Mouse (Mus musculus) kidney, adult 2 months (tissue): Measurements from ENCODE around the gene Nmnat3. TPM values are rescaled to one million over a fixed set of nuclear protein-coding genes. Genes with fewer than 3 reads are reported as not detected.
A peak's percentile ranks its signal among the peaks of the same experiment; 100 is the strongest.

Experiments used
- DNase-seq: peaks from one replicate; pipeline ENCODE4 v3.0.0; 2021
- H3K27ac ChIP-seq: fragments of 200-500 bp; 2 replicates; pipeline ENCODE4 v1.5.1; 2012; ENCODE audit warnings: low read depth, low read length, control low read depth, inconsistent platforms; ENCODE audit not compliant: insufficient read depth
- H3K27me3 ChIP-seq: fragments of 200-500 bp; replicated peaks from 2 replicates; pipeline ENCODE4 v1.6.1; 2012; ENCODE audit warnings: mild to moderate bottlenecking, moderate library complexity, low read length, inconsistent platforms; ENCODE audit not compliant: control insufficient read depth, insufficient read depth
- H3K36me3 ChIP-seq: fragments of 200-500 bp; 2 replicates; pipeline ENCODE4 v1.6.1; 2012; ENCODE audit warnings: mild to moderate bottlenecking, moderate library complexity, low read length, inconsistent platforms; ENCODE audit not compliant: control insufficient read depth, insufficient read depth
- H3K4me1 ChIP-seq: fragments of 200-500 bp; 2 replicates; pipeline ENCODE4 v1.6.1; 2011; ENCODE audit warnings: low read length; ENCODE audit not compliant: control insufficient read depth, insufficient read depth
- H3K4me3 ChIP-seq: fragments of 200-500 bp; 2 replicates; pipeline ENCODE4 v1.5.1; 2011; ENCODE audit warnings: mild to moderate bottlenecking, low read depth, low read length, control low read depth; ENCODE audit not compliant: insufficient read depth
- CTCF ChIP-seq: fragments of 200-500 bp; conservative IDR thresholded peaks from 2 replicates; pipeline ENCODE4 v1.5.1; 2011; ENCODE audit warnings: low read depth, mild to moderate bottlenecking, control low read depth, low read length, moderate library complexity, mixed read lengths; ENCODE audit not compliant: insufficient read depth, insufficient read length
- POLR2A ChIP-seq: fragments of 200-500 bp; IDR thresholded peaks from one replicate; pipeline ENCODE4 v1.6.1; 2011; ENCODE audit warnings: low read depth, low read length, control low read depth
- WGBS: fragments of 180-500 bp; shearing (Covaris S2); methylation state at CpG from one replicate; pipeline ENCODE4 v1.1.7; 2018; 5-methylcytosine and 5-hydroxymethylcytosine counted together
- polyA plus RNA-seq: library from polyadenylated mRNA; depleted of rRNA; stranded (reverse); fragments of >200 nt; gene quantifications from 2 replicates; pipeline ENCODE4 v1.2.3, GENCODE M21; 2012

The Nmnat3 gene
- polyA plus RNA-seq, 1 experiment: 27.7 TPM

DNA sequence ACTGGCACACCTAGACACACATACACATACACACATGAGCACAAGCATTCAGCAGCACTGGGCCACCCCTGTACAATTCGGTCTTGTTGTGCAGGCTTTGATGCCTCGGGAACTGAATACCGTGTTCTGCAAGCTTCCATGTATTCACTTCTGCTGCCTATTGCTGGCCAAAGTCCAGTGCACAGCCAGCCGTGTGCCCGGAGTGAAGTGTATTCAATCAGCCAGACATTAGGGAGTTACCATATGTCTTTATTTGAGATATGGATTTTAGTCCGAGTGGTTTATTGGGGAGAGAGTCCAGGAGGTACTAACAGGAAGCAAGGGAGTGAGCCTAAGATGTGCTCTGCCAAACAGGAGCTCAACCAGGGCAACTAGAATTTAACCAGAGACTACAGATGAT lies 19.8 kb downstream of the Nmnat3 start:
- peak; percentile 11 for DNase-seq
- WGBS: 43% methylated on average over 6 of the region's 6 CpGs
- no peak overlapping the region for H3K4me3 ChIP-seq
- no peak for TF ChIP-seq POLR2A
- no peaks in the 10 kb centered on the region for H3K4me1 ChIP-seq
- no peak overlapping the region for H3K27ac ChIP-seq
- no peaks in the 10 kb centered on the region for H3K36me3 ChIP-seq
- H3K27me3 ChIP-seq: no peaks in the 10 kb centered on the region

DNA sequence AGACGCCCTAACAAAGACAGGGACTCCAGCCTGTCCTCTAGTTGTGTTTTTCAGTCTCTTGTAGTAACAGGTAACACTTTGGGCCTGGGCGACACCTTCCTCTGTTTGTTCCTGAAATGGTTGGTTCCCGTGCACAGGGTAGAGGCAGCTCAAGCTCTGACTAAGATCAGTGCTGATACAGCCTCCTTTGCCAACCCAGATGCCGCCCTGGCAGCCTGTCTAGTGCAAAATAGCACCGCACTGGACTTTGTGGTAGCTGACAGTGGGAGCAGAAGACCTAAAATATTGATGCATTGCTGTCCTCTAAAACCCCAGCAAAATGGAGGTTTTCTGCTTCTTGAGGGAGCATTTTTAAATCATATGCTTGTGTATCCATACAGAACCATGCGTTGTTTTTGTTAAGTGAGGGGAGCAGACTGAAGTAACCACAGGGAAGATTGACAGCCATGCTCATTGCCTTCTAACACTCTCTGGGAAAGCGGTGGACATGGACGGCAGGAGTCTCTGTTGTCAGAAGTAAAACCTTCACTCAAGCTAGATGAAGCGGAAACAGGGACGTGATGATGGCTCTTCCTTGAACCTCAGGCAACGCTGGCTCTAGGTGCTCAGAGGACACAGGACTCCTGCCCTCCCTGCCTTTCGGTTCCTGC lies 24.2 kb downstream of the Nmnat3 start:
- no peak for DNase-seq
- Histone ChIP-seq H3K27ac (no peak overlapping the region), H3K27me3 (no peaks in the 10 kb centered on the region), H3K36me3 (no peaks in the 10 kb centered on the region), H3K4me3 (no peak overlapping the region), H3K4me1 (no peaks in the 10 kb centered on the region)
- 71% methylated on average over 12 of the region's 12 CpGs for WGBS
- no peak for TF ChIP-seq CTCF
- TF ChIP-seq POLR2A: no peak

DNA sequence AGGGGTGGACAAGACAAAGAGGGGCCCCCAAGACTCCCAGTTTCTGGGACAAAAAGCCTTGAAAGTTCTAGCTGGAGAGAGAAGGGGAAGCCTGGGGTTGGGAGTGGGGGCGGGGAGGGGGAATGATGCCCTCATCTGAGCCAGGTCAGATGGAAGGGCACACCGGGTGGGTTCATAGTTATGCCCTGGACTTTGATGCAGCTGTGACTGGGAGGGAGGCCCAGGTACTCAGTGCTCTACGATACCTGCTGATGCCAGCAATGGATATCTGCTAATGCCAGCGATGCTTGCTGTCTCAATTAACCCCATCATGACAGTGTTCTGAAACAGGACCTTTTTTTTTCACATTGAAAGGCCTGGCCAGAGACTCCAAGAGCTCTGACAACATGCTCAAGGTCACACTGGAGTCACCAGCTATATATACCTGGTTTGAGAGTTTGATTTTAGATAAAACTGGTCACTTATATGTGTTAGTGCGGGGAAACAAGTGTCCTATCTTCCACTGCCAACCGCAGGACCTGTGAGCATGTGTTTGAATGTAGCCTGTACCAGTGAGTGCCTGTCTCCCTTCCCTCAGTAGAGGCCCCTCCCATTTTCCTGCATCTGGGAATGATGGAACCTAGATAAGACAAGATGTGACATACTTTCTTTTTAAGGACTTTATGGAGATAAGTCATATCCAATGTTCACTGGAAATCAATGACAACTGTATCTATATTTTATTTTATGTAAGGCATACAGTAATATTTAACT lies 25.6 kb downstream of the Nmnat3 start:
- DNase-seq: peak; percentile 33
- Histone ChIP-seq H3K27ac (no peak overlapping the region), H3K4me3 (no peak overlapping the region), H3K4me1 (no peaks in the 10 kb centered on the region), H3K36me3 (no peaks in the 10 kb centered on the region), H3K27me3 (no peaks in the 10 kb centered on the region)
- no peak for TF ChIP-seq POLR2A
- TF ChIP-seq CTCF: no peak
- 66% methylated on average over 6 of the region's 6 CpGs for WGBS

DNA sequence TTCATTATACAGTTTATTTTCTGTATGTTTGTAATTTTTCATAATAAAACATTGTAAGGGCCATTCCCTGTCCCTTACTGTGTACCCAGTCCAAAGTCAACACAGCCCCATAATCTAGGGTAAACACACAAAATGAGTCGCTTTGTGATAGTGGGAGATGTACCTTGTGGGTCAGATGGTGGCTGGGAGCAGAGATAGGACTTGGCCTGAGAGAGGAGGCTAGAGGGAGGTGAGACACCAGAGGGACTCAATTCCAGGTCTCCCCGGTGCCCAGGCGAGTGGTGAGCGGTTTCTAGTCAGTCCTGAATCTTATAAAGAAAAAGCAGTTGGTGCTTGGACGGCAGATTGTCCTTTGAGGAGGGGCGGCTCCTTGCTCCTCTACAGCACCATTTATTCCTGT lies 26.4 kb downstream of the Nmnat3 start:
- Histone ChIP-seq H3K36me3 (no peaks in the 10 kb centered on the region), H3K4me1 (no peaks in the 10 kb centered on the region), H3K27me3 (no peaks in the 10 kb centered on the region), H3K27ac (no peak overlapping the region), H3K4me3 (no peak overlapping the region)
- TF ChIP-seq POLR2A (no peak), CTCF (no peak)
- DNase-seq: no peak
- 90% methylated on average over 6 of the region's 6 CpGs for WGBS

DNA sequence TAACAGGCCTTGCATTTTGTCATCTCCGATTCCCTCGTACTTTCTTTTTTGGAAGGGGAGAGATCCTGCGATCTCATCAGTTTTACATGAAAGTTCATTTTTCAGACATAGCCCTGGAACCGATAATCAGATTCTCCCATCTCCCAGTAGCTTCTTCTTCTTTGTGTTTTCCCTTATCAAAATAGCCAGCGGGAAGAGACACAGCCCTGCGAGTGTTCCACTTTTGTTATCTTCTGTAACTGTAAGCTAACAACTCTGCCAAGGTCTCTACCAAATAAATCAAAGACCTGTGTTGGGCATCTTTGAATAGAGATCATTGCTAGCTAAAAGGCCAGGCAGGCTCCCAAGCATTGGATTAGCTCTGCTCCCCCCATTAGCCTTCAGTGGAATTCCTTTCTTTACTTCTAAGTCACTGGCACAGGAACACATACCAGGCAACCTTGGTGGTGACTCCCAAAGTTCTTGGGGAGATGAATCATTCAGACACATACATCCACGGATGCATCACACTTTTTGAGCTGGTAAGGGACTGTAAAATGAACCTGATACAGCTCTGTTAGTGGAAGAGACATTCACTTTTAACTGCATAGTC lies 26.9 kb downstream of the Nmnat3 start:
- Histone ChIP-seq H3K4me1 (no peaks in the 10 kb centered on the region), H3K27ac (no peak overlapping the region), H3K4me3 (no peak overlapping the region), H3K36me3 (no peaks in the 10 kb centered on the region), H3K27me3 (no peaks in the 10 kb centered on the region)
- WGBS: 85% methylated on average over 7 of the region's 7 CpGs
- TF ChIP-seq POLR2A (no peak), CTCF (no peak)
- no peak for DNase-seq

DNA sequence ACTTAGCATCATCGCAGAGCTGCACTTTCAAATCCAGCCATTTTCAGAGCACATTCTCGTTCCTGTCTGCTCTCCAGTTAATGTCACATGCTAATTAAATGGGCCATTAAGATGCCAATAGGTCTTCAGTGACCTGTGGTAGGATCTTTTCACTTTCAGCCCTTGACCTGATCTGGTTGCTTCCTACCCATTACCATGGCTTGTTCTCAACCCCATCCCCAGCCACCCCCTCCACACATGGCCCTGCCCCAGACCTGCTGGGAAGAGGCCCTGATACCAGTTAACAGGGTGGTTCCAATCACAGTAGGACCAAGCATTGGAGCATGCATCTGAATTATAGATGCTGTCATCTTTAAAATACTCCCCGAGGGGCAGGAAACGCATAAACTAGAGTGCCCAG lies 30.7 kb downstream of the Nmnat3 start:
- Histone ChIP-seq H3K27me3 (no peaks in the 10 kb centered on the region), H3K4me3 (no peak overlapping the region), H3K36me3 (no peaks in the 10 kb centered on the region), H3K4me1 (no peaks in the 10 kb centered on the region), H3K27ac (no peak overlapping the region)
- TF ChIP-seq POLR2A: no peak
- TF ChIP-seq CTCF: no peak
- 47% methylated on average over 4 of the region's 4 CpGs for WGBS
- DNase-seq: no peak

DNA sequence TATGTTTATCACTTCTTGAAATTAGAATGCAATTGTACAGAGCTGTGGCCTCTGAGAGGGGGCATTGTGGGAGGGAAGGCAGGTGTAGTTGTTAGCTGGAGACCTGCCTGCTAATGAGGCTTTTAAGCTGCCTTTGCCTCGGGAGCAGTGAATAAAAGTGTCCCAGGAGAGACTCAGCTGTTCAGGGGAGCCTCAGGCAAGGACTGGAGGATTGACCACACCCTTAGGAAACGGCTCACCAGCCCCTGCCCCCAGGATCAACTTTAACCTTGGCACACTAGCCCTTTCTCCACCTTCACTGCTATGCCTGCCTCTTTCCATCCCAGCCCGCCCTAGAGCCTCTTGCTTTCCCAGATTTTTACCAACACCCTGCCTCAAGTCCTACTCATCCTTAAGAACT lies 31.6 kb downstream of the Nmnat3 start:
- H3K36me3 ChIP-seq: no peaks in the 10 kb centered on the region
- no peak for TF ChIP-seq POLR2A
- TF ChIP-seq CTCF: no peak
- no peaks in the 10 kb centered on the region for H3K27me3 ChIP-seq
- no peak overlapping the region for H3K27ac ChIP-seq
- no peaks in the 10 kb centered on the region for H3K4me1 ChIP-seq
- no peak for DNase-seq
- whole genome bisulfite sequencing: 39% methylated on average over 3 of the region's 3 CpGs
- no peak overlapping the region for H3K4me3 ChIP-seq
